Mouse (Mus musculus): ENCODE measurements around the gene Itga6. TPM values are rescaled to one million over a fixed set of nuclear protein-coding genes. Genes with fewer than 3 reads are reported as not detected.

Itga6 gene
- total and polyA plus RNA-seq, 2 experiments from 2014 or later, result 33.8 to 69.2 TPM

DNA sequence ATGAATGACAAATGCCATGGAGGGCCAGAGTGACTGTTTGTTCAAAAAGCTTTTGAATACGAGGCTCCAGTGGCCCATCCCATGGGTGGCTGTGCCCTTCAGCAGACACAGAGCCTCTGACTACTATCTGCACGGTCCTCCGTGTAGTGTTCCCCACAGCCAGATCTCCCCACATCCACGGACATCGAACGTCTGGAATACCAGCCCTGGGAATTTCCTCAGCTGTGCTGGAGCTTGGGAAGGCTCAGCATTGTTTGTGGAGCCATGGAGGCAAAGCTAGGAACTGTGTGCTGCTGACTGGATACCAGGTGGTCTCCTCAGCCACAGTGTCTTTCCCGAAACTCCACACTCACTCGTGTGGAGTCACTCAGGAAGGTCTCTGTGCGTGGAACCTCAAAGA lies 1.1 kb upstream of the Itga6 start:
- Histone ChIP-seq H3K4me2 (ENCODE audit: low read depth, low read length) (no peak overlapping the region), H3K36me3 (replicated peaks; ENCODE audit: control insufficient read depth, insufficient read depth, low read length) (no peaks in the 10 kb centered on the region), H3K9ac (replicated peaks; ENCODE audit: low read depth, low read length) (no peak overlapping the region), H3K9me3 (replicated peaks; ENCODE audit: control insufficient read depth, low read length) (no peaks in the 10 kb centered on the region), H3K27ac (ENCODE audit: low read depth) (peak overlapping the region; percentile 50), H3K27me3 (ENCODE audit: control insufficient read depth, insufficient read depth, low read length) (no peaks in the 10 kb centered on the region), H3K4me1 (ENCODE audit: control insufficient read depth, insufficient read depth) (peaks cover 28% of the 10 kb centered on the region), H3K4me3 (ENCODE audit: low read depth, low read length) (no peak overlapping the region)
- ATAC-seq (ENCODE audit: insufficient read depth, low read depth) (no peak), DNase-seq (ENCODE audit: low spot score) (no peak)
- TF ChIP-seq CTCF (IDR thresholded peaks at IDR 0.05; ENCODE audit: low read depth) (no peak), EP300 (IDR thresholded peaks at IDR 0.05; ENCODE audit: low read depth) (no peak)
- WGBS, result 24% methylated on average over 9 of the region's 9 CpGs

DNA sequence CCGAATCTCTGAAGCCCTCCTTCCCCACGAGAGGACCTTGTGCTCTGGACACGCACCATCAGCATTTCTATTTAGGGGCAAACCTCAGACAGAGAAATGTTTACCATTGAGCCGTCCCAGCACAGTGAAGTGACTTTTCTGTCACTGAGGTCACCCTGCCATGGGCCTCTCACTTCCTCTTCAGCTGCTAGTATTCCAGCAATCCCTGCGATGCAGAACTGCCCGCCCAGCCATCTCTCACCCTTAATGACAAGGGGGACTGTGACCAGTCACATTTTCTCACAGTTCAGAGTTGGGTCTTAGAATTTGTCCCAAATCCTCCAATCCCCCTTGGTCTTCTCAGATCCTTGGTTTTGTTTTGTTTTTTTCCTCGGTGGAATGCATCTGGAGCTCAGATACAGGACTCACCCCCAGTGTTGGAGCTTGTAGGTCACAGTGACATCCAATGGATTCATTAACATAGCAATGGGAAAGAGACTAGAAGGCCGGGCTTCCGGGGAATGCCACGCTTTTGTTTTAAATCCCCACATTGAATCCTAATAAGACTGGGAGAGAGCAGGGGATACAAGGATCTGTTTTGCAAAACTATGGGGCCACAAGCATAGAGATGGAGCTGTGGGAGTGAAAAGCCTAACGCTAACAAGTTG lies 432 bp upstream of the Itga6 start:
- Histone ChIP-seq H3K4me2 (ENCODE audit: low read depth, low read length) (no peak overlapping the region), H3K4me3 (ENCODE audit: low read depth, low read length) (no peak overlapping the region), H3K9ac (replicated peaks; ENCODE audit: low read depth, low read length) (no peak overlapping the region), H3K27ac (ENCODE audit: low read depth) (peak overlapping the region; percentile 50), H3K27me3 (ENCODE audit: control insufficient read depth, insufficient read depth, low read length) (no peaks in the 10 kb centered on the region), H3K36me3 (replicated peaks; ENCODE audit: control insufficient read depth, insufficient read depth, low read length) (no peaks in the 10 kb centered on the region), H3K4me1 (ENCODE audit: control insufficient read depth, insufficient read depth) (peaks cover 28% of the 10 kb centered on the region), H3K9me3 (replicated peaks; ENCODE audit: control insufficient read depth, low read length) (no peaks in the 10 kb centered on the region)
- ATAC-seq (ENCODE audit: insufficient read depth, low read depth), result peak; percentile 86
- peak; percentile 69 for DNase-seq (ENCODE audit: low spot score)
- 11% methylated on average over 11 of the region's 11 CpGs for WGBS
- TF ChIP-seq EP300 (IDR thresholded peaks at IDR 0.05; ENCODE audit: low read depth), result no peak
- TF ChIP-seq CTCF (IDR thresholded peaks at IDR 0.05; ENCODE audit: low read depth), result no peak

DNA sequence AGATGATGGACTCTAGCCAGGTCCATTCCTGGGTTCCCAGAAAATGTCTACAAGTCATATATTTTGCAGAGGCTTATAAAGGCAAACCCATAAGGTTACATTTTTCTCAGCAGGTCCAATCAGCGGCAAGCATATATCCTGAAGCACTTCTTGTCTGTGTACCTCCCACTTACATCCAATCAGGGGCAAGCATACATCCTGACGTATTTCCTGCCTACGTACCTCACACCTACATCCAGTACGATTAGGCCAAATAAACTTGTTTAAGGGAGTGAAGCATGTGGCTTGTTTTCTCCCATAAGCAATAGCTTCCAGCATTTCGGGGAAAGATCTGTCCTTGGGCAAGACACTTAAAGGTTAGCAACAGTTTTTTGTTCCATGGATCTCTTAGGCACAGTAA lies 3.0 kb downstream of the Itga6 start:
- WGBS, result 82% methylated on average over 5 of the region's 5 CpGs
- Histone ChIP-seq H3K4me1 (ENCODE audit: control insufficient read depth, insufficient read depth) (peaks cover 28% of the 10 kb centered on the region), H3K9ac (replicated peaks; ENCODE audit: low read depth, low read length) (no peak overlapping the region), H3K4me2 (ENCODE audit: low read depth, low read length) (no peak overlapping the region), H3K36me3 (replicated peaks; ENCODE audit: control insufficient read depth, insufficient read depth, low read length) (no peaks in the 10 kb centered on the region), H3K27me3 (ENCODE audit: control insufficient read depth, insufficient read depth, low read length) (no peaks in the 10 kb centered on the region), H3K4me3 (ENCODE audit: low read depth, low read length) (no peak overlapping the region), H3K27ac (ENCODE audit: low read depth) (no peak overlapping the region), H3K9me3 (replicated peaks; ENCODE audit: control insufficient read depth, low read length) (no peaks in the 10 kb centered on the region)
- TF ChIP-seq EP300 (IDR thresholded peaks at IDR 0.05; ENCODE audit: low read depth) (no peak), CTCF (IDR thresholded peaks at IDR 0.05; ENCODE audit: low read depth) (no peak)
- ATAC-seq (ENCODE audit: insufficient read depth, low read depth) (no peak), DNase-seq (ENCODE audit: low spot score) (no peak)

DNA sequence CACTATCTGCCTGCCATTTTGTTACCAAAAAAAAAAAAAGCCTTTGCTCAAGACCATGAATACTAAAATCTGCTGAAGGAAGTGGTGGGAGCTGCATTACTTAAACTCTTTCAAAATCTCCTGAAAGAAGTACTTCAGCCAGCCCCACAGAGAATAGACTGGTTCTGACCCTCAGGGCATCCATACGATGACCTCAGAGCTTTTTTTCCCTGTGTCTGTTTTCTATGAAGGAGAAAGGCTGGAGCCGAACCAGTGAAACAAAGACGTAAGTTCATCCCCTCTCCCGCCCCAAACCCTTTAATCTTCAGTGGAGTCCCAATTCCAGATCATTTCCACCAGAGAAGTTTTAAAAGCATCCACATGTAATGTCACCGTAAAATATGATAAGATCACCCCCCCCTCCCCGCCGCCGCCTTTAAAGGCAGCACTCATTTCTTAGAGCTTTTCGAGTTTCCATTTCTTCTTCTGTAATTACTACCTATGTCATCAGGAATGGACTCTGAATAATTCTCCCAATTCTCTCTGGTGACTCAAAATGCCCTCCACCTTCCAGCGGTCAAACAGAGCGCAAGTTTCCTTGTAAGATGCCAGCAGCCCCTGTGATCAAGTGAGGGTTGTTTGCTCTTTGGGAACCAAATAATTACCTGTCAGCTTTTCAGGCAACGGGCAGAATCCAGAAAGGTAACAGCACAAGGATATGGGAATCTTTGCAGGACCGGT lies 4.1 kb downstream of the Itga6 start:
- no peak overlapping the region for H3K4me3 ChIP-seq (ENCODE audit: low read depth, low read length)
- H3K27ac ChIP-seq (ENCODE audit: low read depth), result no peak overlapping the region
- H3K27me3 ChIP-seq (ENCODE audit: control insufficient read depth, insufficient read depth, low read length), result no peaks in the 10 kb centered on the region
- H3K36me3 ChIP-seq (replicated peaks; ENCODE audit: control insufficient read depth, insufficient read depth, low read length), result no peaks in the 10 kb centered on the region
- peaks cover 21% of the 10 kb centered on the region for H3K4me1 ChIP-seq (ENCODE audit: control insufficient read depth, insufficient read depth)
- WGBS, result 72% methylated on average over 13 of the region's 13 CpGs
- TF ChIP-seq CTCF (IDR thresholded peaks at IDR 0.05; ENCODE audit: low read depth), result no peak
- TF ChIP-seq EP300 (IDR thresholded peaks at IDR 0.05; ENCODE audit: low read depth), result no peak
- H3K9me3 ChIP-seq (replicated peaks; ENCODE audit: control insufficient read depth, low read length), result no peaks in the 10 kb centered on the region
- H3K9ac ChIP-seq (replicated peaks; ENCODE audit: low read depth, low read length), result no peak overlapping the region
- ATAC-seq (ENCODE audit: insufficient read depth, low read depth) (no peak), DNase-seq (ENCODE audit: low spot score) (no peak)
- no peak overlapping the region for H3K4me2 ChIP-seq (ENCODE audit: low read depth, low read length)

- Histone ChIP-seq H3K4me1 (ENCODE audit: control insufficient read depth, insufficient read depth) (peaks cover 16% of the 10 kb centered on the region), H3K4me2 (ENCODE audit: low read depth, low read length) (no peak overlapping the region), H3K27me3 (ENCODE audit: control insufficient read depth, insufficient read depth, low read length) (no peaks in the 10 kb centered on the region), H3K4me3 (ENCODE audit: low read depth, low read length) (no peak overlapping the region), H3K27ac (ENCODE audit: low read depth) (no peak overlapping the region), H3K9ac (replicated peaks; ENCODE audit: low read depth, low read length) (no peak overlapping the region), H3K36me3 (replicated peaks; ENCODE audit: control insufficient read depth, insufficient read depth, low read length) (no peaks in the 10 kb centered on the region), H3K9me3 (replicated peaks; ENCODE audit: control insufficient read depth, low read length) (no peaks in the 10 kb centered on the region)
- ATAC-seq (ENCODE audit: insufficient read depth, low read depth) (no peak), DNase-seq (ENCODE audit: low spot score) (no peak)
- TF ChIP-seq CTCF (IDR thresholded peaks at IDR 0.05; ENCODE audit: low read depth) (no peak), EP300 (IDR thresholded peaks at IDR 0.05; ENCODE audit: low read depth) (no peak)
- 63% methylated on average over 10 of the region's 10 CpGs for WGBS
These were observed 4.7 kb downstream of the Itga6 start for GRCm38 (mm10) chr2:71750087-71750453.

Data from heart, postnatal 0 days (tissue).